Mouse (Mus musculus): ENCODE measurements at regions not wholly inside any gene's neighbourhood (a gene's known extent, or its start where the extent isn't known, plus 50 kb on each side); places are given as distances from the start of the nearest gene placed in this dataset.

DNA sequence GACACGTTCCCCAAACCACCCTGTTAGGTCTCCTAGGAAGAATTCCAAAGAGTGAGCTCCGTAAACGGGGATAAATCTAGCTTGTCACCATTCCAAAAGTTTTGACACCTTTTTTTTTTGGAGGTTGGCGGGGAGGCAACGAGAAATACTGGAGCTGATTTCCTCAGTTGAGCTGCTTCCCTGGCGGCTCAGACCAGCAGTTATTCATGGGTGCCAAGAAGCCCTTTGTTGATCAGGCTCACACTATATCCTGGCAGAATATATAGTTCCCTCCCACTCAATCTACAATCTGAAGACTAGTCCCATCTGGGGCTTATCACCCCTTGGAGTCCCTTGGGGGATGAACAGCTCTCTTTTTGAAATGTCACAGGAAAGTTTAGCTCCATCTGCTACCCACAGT, 77.5 kb upstream of the Tiam2 start:
- no peak for DNase-seq (ENCODE audit: low spot score)

DNA sequence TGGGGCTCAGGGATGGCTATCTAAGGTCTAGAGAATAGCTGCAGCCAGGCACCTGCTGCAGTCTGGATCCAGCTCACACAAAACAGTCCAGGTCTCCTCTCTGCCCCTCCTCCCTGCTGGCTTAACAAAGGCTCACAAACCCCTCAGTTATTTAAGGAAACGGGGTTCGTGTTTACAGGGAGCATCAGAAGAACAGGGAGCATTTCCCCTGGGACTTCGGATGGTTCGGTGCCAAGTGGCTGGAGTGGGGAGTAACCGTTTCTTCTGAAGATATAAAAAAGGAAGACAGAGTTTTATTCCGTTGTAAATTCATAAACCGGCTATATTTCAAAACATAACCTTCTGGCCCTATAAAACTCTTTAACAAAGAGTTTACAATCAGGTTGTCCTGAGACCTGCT, 77.1 kb upstream of the Tiam2 start:
- DNase-seq (ENCODE audit: low spot score) = no peak

DNA sequence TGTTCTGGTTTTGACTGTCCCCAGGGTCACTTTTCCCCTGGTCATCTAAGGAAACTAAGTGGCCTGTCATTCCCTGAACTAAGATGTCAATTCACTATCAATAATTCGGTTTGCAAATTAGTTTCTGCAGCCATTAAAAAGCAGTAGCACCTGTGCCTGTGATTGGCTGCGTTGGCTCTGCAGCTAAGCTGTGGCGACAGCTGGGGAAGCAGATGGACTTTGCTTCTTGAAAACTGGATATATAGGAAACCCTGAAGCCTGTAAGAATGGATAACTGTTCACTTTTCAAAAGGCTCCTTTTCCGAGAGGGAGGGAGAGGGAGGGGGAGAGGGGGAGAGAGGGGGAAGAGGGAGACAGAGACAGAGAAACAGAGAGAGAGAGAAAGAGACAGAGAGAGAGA, 75.2 kb upstream of the Tiam2 start:
- DNase-seq (ENCODE audit: low spot score) = no peak

DNA sequence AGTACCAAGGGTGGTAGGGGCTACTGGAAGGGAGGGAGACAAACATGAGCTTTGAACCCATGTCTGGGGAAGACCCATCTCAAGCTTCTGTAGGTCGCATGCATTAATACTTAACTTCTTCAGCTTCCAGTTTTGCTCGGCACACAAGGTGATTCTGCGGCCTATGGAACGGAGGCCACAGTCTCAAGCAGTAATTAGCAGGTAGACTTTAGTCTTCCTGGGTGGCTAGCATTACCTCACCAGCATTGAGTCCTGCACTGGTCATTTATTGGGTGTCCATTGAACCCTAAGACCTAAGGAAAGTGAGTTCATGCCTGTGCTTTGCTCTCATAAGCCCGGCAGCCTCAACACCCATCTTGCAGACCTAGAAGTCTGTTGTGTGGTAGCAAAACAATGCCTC, 74.4 kb upstream of the Tiam2 start:
- DNase-seq (ENCODE audit: low spot score) = no peak

DNA sequence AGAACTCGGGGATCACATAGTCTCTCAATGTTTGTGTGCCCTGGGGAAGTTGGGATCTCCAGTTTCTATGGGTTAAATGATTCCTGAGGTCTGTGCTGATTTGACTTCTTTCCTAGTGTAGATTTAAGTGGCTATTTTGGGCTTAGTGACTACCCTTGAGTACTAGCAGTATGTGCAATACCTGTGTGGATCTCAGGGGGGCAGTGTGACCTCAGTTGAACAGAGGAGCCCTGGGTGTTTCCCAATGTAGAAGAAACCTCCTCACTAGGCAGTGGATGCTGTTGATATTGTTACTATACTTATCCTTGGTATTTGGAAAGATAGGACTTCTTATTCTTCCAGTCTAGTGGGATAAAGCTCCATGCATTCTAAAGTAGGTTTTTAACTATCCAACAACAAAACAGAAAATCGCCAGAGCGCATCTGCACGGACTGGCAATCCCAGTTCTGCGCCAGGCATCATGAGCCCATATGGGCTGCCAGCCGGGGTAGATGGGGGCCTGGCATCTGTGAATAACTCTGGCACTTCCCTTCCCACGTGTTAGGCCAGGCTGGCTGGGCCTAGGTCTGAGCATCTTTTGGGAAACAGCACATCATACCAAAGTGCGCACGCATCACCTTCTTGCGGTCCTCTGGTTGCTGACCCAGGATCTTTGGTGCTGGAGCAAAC, 72.7 kb upstream of the Tiam2 start:
- DNase-seq (ENCODE audit: low spot score) = no peak

DNA sequence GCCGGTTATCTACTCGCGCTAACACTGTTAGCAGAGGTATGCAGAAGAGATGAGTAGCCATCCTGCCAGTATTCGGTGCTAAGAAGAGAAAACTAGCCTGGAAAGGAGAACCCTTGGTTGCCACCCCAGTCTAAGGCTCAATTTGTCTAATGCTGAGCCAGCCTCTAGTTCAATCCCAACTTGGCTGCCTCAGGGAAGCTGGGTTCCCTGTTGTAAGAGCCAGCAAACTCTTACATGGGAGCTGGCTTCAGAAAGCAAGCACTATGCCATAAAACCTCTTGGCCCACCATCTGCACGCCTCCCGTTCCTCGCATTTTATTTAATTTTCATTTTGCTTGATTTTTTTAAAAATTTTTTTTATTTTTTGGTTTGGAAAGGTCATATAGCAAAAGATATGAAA, 69.6 kb upstream of the Tiam2 start:
- no peak for DNase-seq (ENCODE audit: low spot score)

DNA sequence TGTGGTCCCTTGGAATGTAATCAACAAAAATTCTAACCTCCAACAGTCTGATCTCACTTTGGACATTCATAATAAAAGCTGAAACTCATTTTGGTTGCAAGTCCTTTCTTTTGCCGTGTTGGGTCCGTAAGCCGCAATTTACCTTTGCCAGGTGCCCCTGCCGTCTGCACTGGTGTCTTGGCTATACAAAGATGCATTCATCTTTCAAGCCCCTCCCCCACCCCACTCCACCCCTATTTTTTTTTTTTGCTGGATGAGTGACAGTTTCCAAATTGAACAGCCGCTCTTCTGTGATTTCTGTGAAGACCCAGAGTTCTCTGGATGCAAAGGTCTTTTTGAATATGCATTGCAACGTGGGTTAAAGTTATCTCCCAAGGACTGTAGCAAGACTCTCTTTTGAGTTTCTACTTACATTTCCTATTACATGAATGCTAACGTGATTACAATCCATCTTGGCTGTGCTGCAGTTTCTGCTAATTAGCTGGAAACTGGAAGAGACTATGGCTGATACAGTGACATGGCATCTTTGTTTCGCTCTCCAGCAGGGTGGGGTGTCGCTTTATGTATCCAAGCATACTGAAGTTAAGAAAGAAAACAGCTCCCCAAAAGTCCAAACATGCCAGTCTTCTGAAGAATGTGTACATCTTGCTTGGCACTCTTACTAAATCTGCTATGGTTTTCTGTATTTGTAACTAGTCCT, 67.4 kb upstream of the Tiam2 start:
- no peak for DNase-seq (ENCODE audit: low spot score)

DNA sequence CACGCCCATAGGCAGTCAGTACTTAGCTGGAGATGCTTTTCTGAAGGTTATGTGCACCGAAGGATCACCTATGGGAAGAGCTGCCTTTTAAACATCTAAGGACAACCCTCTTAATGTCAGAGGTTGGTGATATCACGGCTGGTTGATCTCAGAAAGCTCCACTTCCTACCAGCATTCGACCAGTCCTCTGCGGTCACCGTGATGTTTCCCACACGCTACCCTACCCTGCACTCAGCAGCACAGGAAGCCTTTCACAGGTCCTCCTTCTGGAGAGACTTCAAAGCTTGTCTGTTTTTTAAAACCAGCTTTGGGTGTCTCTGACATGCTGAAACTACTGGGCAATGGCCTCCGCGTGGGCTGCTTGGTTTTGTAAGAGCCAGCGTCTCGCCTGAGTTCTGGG, 65.6 kb upstream of the Tiam2 start:
- DNase-seq (ENCODE audit: low spot score) = no peak

DNA sequence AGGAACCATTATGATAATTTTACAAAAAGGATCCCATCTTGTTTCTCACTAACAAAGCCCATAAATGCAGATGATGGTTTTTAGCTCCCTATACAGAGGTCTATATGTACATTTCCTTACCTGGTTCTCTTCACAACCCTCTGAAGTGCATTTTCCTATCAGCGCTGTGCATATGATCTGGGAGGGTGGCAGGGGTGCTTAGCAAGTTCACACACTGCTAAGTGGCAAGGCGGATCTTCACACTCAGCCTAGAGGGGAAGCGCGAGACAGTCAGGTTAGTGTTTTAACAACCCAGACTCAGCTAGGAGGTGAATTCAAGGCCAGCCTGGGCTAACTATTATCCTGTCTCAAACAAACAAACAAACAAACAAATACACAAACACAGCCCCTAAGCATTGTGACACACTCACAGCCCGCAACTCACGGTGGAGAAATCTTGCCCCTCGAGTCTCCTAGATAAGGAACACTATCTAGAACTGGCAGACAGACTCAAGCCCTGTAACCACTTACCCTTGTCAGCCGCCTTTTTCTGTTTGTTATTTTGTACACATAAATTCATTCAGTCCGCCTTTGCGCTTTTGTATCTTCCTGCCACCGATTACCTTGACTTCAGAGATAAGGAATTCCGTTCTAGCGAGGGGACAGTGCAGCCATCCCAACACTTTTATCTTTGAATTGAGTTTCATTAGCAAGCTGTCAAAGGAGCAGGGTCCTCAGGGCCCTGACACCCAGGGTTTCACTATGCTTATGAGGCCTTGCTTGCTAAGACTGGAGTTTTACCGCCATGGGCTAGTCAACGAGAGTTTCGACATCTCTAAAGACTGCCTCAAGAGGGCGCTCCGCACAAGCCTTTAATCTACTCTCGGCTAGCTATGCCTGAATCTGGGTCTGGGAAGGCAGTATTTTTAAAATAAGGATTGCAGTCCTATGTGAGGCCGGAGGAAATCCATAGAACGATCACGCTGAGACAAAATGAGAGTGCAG, 53.0 kb upstream of the Tiam2 start:
- DNase-seq (ENCODE audit: low spot score) = peak; percentile 77

DNA sequence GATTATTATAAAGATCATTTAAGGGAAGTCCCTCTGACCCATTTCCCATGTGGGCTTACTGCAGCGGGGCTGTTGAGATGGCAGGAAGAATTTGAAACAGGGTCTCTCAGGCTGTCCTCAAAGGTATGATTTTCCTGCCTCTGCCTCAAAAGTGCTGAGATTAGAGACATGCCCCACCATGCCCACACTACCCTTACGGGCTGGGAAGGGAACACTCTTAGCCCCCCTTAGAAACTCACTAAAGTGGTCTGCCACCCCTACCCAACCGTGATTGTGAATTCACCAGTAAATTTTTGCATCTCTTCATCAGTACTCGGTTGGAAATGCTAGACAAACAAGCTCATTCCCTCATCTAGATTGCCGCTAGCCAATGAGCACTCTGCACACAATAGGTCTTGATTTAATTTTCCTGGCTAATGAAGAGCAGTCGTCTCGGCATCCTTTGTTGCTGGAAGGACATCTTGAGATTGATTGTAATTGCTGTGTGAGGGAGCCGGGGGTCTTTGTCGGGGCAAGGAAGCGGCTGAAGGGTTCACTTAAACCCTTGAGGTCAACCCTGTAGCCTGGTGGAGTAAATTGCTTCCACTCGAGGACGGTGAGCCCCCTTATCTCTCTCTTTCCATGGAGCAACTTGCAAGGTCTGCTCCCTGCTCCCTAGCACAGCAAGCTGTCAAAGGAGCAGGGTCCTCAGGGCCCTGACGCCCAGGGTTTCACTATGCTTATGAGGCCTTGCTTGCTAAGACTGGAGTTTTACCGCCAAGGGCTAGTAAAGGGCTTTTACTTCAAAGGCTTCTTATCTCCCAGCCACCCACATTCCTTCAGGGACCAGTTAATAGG, 51.7 kb upstream of the Tiam2 start:
- DNase-seq (ENCODE audit: low spot score) = no peak
